23 mouse cellular contexts compared by ENCODE assay signal in genomic region chr15:33926446-33926845, GRCm38 (mm10).
A peak's percentile ranks its signal among the peaks of the same experiment; 100 is the strongest.
DNase-seq lines count a peak whose midpoint lies in the region; ATAC-seq and TF ChIP-seq lines count a peak whose summit lies in the region.
"Had no signal": no experiment of that assay in that cellular context is flagged by ENCODE, and none has a peak within 500 bp of the region (broad histone marks: within the 10 kb centered on the region; RNA-seq: fewer than 3 reads in every experiment).

No protein-coding gene starts in this region.

- DNase-seq in forebrain, postnatal 0 days: no peak
- DNase-seq in forebrain, embryonic 10.5 days (ENCODE audit: extremely low spot score, low spot score): no peak
- peak; percentile 11 for DNase-seq in midbrain, embryonic 14.5 days
- DNase-seq in midbrain, embryonic 10.5 days (ENCODE audit: low spot score): no peak
- peak; percentile 17 for DNase-seq in brain, adult 2 months (ENCODE audit: low read depth, low spot score)
- no peak for DNase-seq in thymus, postnatal 14 days
- DNase-seq: adrenal gland, adult 8-10 months; adrenal gland, postnatal 25 days; cerebellum, adult 11 months; cerebellum, adult 2 months; cerebellum, adult 9-11 months; cerebellum, postnatal 25 days; gastrocnemius, postnatal 10 days; gastrocnemius, postnatal 36 days; heart, adult 11 months had no signal

- 58% methylated on average over 2 of the region's 2 CpGs for WGBS in forebrain, postnatal 0 days
- 67% methylated on average over 2 of the region's 2 CpGs for WGBS in forebrain, embryonic 10.5 days
- 56% methylated on average over 2 of the region's 2 CpGs for WGBS in midbrain, embryonic 14.5 days
- 72% methylated on average over 2 of the region's 2 CpGs for WGBS in midbrain, embryonic 10.5 days

- peaks cover 4% of the 10 kb centered on the region; the same call in 1 of the 2 replicates for H3K4me1 ChIP-seq in forebrain, postnatal 0 days (ENCODE audit: insufficient read depth)
- H3K4me1 ChIP-seq in forebrain, embryonic 10.5 days: no peaks in the 10 kb centered on the region
- no peaks in the 10 kb centered on the region for H3K4me1 ChIP-seq in midbrain, embryonic 14.5 days (ENCODE audit: control insufficient read depth, insufficient read depth, low read length)
- no peaks in the 10 kb centered on the region for H3K4me1 ChIP-seq in midbrain, embryonic 10.5 days
- H3K4me1 ChIP-seq: embryonic facial prominence, embryonic 15.5 days; forebrain, embryonic 12.5 days; forebrain, embryonic 15.5 days; hindbrain, embryonic 15.5 days; intestine, embryonic 15.5 days had no signal

- no peak for TF ChIP-seq CTCF in forebrain, postnatal 0 days (IDR thresholded peaks at IDR 0.05; ENCODE audit: low read depth)

- H3K36me3 ChIP-seq in forebrain, postnatal 0 days (ENCODE audit: insufficient read depth): no peaks in the 10 kb centered on the region
- no peaks in the 10 kb centered on the region for H3K36me3 ChIP-seq in forebrain, embryonic 10.5 days (replicated peaks)
- no peaks in the 10 kb centered on the region for H3K36me3 ChIP-seq in midbrain, embryonic 14.5 days (ENCODE audit: control insufficient read depth, insufficient read depth, low read length)
- H3K36me3 ChIP-seq in midbrain, embryonic 10.5 days: no peaks in the 10 kb centered on the region
- H3K36me3 ChIP-seq: embryonic facial prominence, embryonic 12.5 days; embryonic facial prominence, embryonic 15.5 days; forebrain, embryonic 12.5 days; forebrain, embryonic 15.5 days; hindbrain, embryonic 15.5 days; intestine, embryonic 15.5 days had no signal

- H3K4me3 ChIP-seq in forebrain, postnatal 0 days (ENCODE audit: low read depth, low read length): no peak overlapping the region
- H3K4me3 ChIP-seq in forebrain, embryonic 10.5 days: no peak overlapping the region
- no peak overlapping the region for H3K4me3 ChIP-seq in midbrain, embryonic 14.5 days (replicated peaks; ENCODE audit: low read depth, low read length)
- H3K4me3 ChIP-seq in midbrain, embryonic 10.5 days: no peak overlapping the region
- H3K4me3 ChIP-seq: embryonic facial prominence, embryonic 12.5 days; embryonic facial prominence, embryonic 15.5 days; forebrain, embryonic 12.5 days; forebrain, embryonic 15.5 days; hindbrain, embryonic 15.5 days; intestine, embryonic 15.5 days had no signal

- 0 out of 2 replicates have a peak overlapping the region, but pooled peaks have one; percentile 23 for H3K27ac ChIP-seq in forebrain, postnatal 0 days (ENCODE audit: low read depth, low read length)
- no peak overlapping the region for H3K27ac ChIP-seq in forebrain, embryonic 10.5 days
- no peak overlapping the region for H3K27ac ChIP-seq in midbrain, embryonic 14.5 days (replicated peaks; ENCODE audit: low read depth, low read length)
- H3K27ac ChIP-seq in midbrain, embryonic 10.5 days (replicated peaks): no peak overlapping the region
- H3K27ac ChIP-seq: embryonic facial prominence, embryonic 12.5 days; embryonic facial prominence, embryonic 15.5 days; forebrain, embryonic 12.5 days; forebrain, embryonic 15.5 days; hindbrain, embryonic 15.5 days; intestine, embryonic 15.5 days had no signal

- no peaks in the 10 kb centered on the region for H3K27me3 ChIP-seq in forebrain, postnatal 0 days (ENCODE audit: insufficient read depth, low read length)
- H3K27me3 ChIP-seq in forebrain, embryonic 10.5 days (ENCODE audit: poor library complexity, severe bottlenecking): no peaks in the 10 kb centered on the region
- H3K27me3 ChIP-seq in midbrain, embryonic 14.5 days (ENCODE audit: control insufficient read depth, insufficient read depth, low read length): no peaks in the 10 kb centered on the region
- no peaks in the 10 kb centered on the region for H3K27me3 ChIP-seq in midbrain, embryonic 10.5 days (ENCODE audit: low read depth, poor library complexity, severe bottlenecking)
- H3K27me3 ChIP-seq: embryonic facial prominence, embryonic 12.5 days; embryonic facial prominence, embryonic 15.5 days; forebrain, embryonic 12.5 days; forebrain, embryonic 15.5 days; hindbrain, embryonic 15.5 days; intestine, embryonic 15.5 days had no signal

- H3K9ac ChIP-seq in forebrain, postnatal 0 days: no peak overlapping the region
- no peak overlapping the region for H3K9ac ChIP-seq in midbrain, embryonic 14.5 days (replicated peaks; ENCODE audit: low read length)
- H3K9ac ChIP-seq: embryonic facial prominence, embryonic 12.5 days; embryonic facial prominence, embryonic 15.5 days; forebrain, embryonic 12.5 days; forebrain, embryonic 15.5 days; hindbrain, embryonic 15.5 days; intestine, embryonic 15.5 days had no signal

- no peak overlapping the region for H3K4me2 ChIP-seq in forebrain, postnatal 0 days (ENCODE audit: low read depth)
- H3K4me2 ChIP-seq in midbrain, embryonic 14.5 days (ENCODE audit: low read length): no peak overlapping the region
- H3K4me2 ChIP-seq: embryonic facial prominence, embryonic 12.5 days; embryonic facial prominence, embryonic 15.5 days; forebrain, embryonic 12.5 days; forebrain, embryonic 15.5 days; heart, embryonic 11.5 days; hindbrain, embryonic 15.5 days; intestine, embryonic 15.5 days had no signal

- peak; percentile 45; the same call in 1 of the 2 replicates for ATAC-seq in forebrain, postnatal 0 days
- ATAC-seq in midbrain, embryonic 14.5 days (ENCODE audit: low FRiP score, low TSS enrichment): no peak
- ATAC-seq: activated CD4-positive, CD25-positive, alpha-beta regulatory T cell, adult 4 months; forebrain, embryonic 15.5 days; intestine, embryonic 15.5 days had no signal

- H3K9me3 ChIP-seq in forebrain, postnatal 0 days (ENCODE audit: low read length): no peaks in the 10 kb centered on the region
- no peaks in the 10 kb centered on the region for H3K9me3 ChIP-seq in forebrain, embryonic 10.5 days
- H3K9me3 ChIP-seq in midbrain, embryonic 14.5 days (ENCODE audit: control insufficient read depth, low read length): no peaks in the 10 kb centered on the region
- 0 out of 2 replicates have a peak, but pooled peaks cover 3% of the 10 kb centered on the region for H3K9me3 ChIP-seq in midbrain, embryonic 10.5 days (replicated peaks)
- H3K9me3 ChIP-seq: embryonic facial prominence, embryonic 12.5 days; embryonic facial prominence, embryonic 15.5 days; forebrain, embryonic 12.5 days; forebrain, embryonic 15.5 days; hindbrain, embryonic 15.5 days; intestine, embryonic 15.5 days had no signal

Comparison
In these comparisons a context has a peak if more than half of its experiments do, and no peak if none do; other contexts are left out.
1. DNase-seq: peak in midbrain, embryonic 14.5 days (single experiment) and brain, adult 2 months (single experiment); none in forebrain, postnatal 0 days (single experiment), forebrain, embryonic 10.5 days (single experiment), midbrain, embryonic 10.5 days (single experiment) and thymus, postnatal 14 days (single experiment).